Mouse (Mus musculus): ENCODE results near the gene Fam192a. TPM values are rescaled to one million over a fixed set of nuclear protein-coding genes. Genes with fewer than 3 reads are reported as not detected.

The Fam192a gene
- total and polyA plus RNA-seq, 2 experiments from 2014 or later = 17.4 to 30.4 TPM

GRCm38 (mm10) chr8:94641183-94641582, 39.4 kb upstream of the Fam192a start:
- 69% methylated on average over 2 of the region's 2 CpGs for WGBS
- Histone ChIP-seq H3K9me3 (replicated peaks; ENCODE audit: control insufficient read depth, low read length) (no peaks in the 10 kb centered on the region), H3K27me3 (ENCODE audit: control insufficient read depth, insufficient read depth, low read length) (no peaks in the 10 kb centered on the region), H3K4me2 (ENCODE audit: low read depth, low read length) (no peak overlapping the region), H3K4me1 (ENCODE audit: control insufficient read depth, insufficient read depth) (no peaks in the 10 kb centered on the region), H3K9ac (replicated peaks; ENCODE audit: low read depth, low read length) (no peak overlapping the region), H3K4me3 (ENCODE audit: low read depth, low read length) (no peak overlapping the region), H3K27ac (ENCODE audit: low read depth) (no peak overlapping the region), H3K36me3 (replicated peaks; ENCODE audit: control insufficient read depth, insufficient read depth, low read length) (peaks cover 89% of the 10 kb centered on the region)
- no peak for ATAC-seq (ENCODE audit: insufficient read depth, low read depth)
- no peak for DNase-seq (ENCODE audit: low spot score)
- TF ChIP-seq EP300 (IDR thresholded peaks at IDR 0.05; ENCODE audit: low read depth) = no peak
- no peak for TF ChIP-seq CTCF (IDR thresholded peaks at IDR 0.05; ENCODE audit: low read depth)

- Histone ChIP-seq H3K4me3 (ENCODE audit: low read depth, low read length) (no peak overlapping the region), H3K9me3 (replicated peaks; ENCODE audit: control insufficient read depth, low read length) (no peaks in the 10 kb centered on the region), H3K9ac (replicated peaks; ENCODE audit: low read depth, low read length) (no peak overlapping the region), H3K27ac (ENCODE audit: low read depth) (no peak overlapping the region), H3K27me3 (ENCODE audit: control insufficient read depth, insufficient read depth, low read length) (no peaks in the 10 kb centered on the region), H3K4me2 (ENCODE audit: low read depth, low read length) (no peak overlapping the region), H3K36me3 (replicated peaks; ENCODE audit: control insufficient read depth, insufficient read depth, low read length) (peaks cover 63% of the 10 kb centered on the region), H3K4me1 (ENCODE audit: control insufficient read depth, insufficient read depth) (no peaks in the 10 kb centered on the region)
- TF ChIP-seq EP300 (IDR thresholded peaks at IDR 0.05; ENCODE audit: low read depth) (no peak), CTCF (IDR thresholded peaks at IDR 0.05; ENCODE audit: low read depth) (no peak)
- ATAC-seq (ENCODE audit: insufficient read depth, low read depth) (no peak), DNase-seq (ENCODE audit: low spot score) (no peak)
Measured at GRCm38 (mm10) chr8:94634211-94634610, 32.4 kb upstream of the Fam192a start.

GRCm38 (mm10) chr8:94633564-94634194, 31.9 kb upstream of the Fam192a start:
- no peak overlapping the region for H3K4me3 ChIP-seq (ENCODE audit: low read depth, low read length)
- H3K27me3 ChIP-seq (ENCODE audit: control insufficient read depth, insufficient read depth, low read length) = no peaks in the 10 kb centered on the region
- H3K36me3 ChIP-seq (replicated peaks; ENCODE audit: control insufficient read depth, insufficient read depth, low read length) = peaks cover 59% of the 10 kb centered on the region
- H3K9ac ChIP-seq (replicated peaks; ENCODE audit: low read depth, low read length) = no peak overlapping the region
- no peaks in the 10 kb centered on the region for H3K4me1 ChIP-seq (ENCODE audit: control insufficient read depth, insufficient read depth)
- 68% methylated on average over 2 of the region's 2 CpGs for WGBS
- H3K9me3 ChIP-seq (replicated peaks; ENCODE audit: control insufficient read depth, low read length) = no peaks in the 10 kb centered on the region
- no peak overlapping the region for H3K4me2 ChIP-seq (ENCODE audit: low read depth, low read length)
- no peak for ATAC-seq (ENCODE audit: insufficient read depth, low read depth)
- DNase-seq (ENCODE audit: low spot score) = no peak
- no peak overlapping the region for H3K27ac ChIP-seq (ENCODE audit: low read depth)
- no peak for TF ChIP-seq EP300 (IDR thresholded peaks at IDR 0.05; ENCODE audit: low read depth)
- no peak for TF ChIP-seq CTCF (IDR thresholded peaks at IDR 0.05; ENCODE audit: low read depth)

GRCm38 (mm10) chr8:94624885-94625284, 23.1 kb upstream of the Fam192a start:
- no peak for ATAC-seq (ENCODE audit: insufficient read depth, low read depth)
- Histone ChIP-seq H3K4me1 (ENCODE audit: control insufficient read depth, insufficient read depth) (no peaks in the 10 kb centered on the region), H3K4me3 (ENCODE audit: low read depth, low read length) (no peak overlapping the region), H3K9me3 (replicated peaks; ENCODE audit: control insufficient read depth, low read length) (no peaks in the 10 kb centered on the region), H3K27ac (ENCODE audit: low read depth) (no peak overlapping the region), H3K4me2 (ENCODE audit: low read depth, low read length) (no peak overlapping the region), H3K9ac (replicated peaks; ENCODE audit: low read depth, low read length) (no peak overlapping the region), H3K36me3 (replicated peaks; ENCODE audit: control insufficient read depth, insufficient read depth, low read length) (peaks cover 9% of the 10 kb centered on the region), H3K27me3 (ENCODE audit: control insufficient read depth, insufficient read depth, low read length) (no peaks in the 10 kb centered on the region)
- TF ChIP-seq EP300 (IDR thresholded peaks at IDR 0.05; ENCODE audit: low read depth) = no peak
- TF ChIP-seq CTCF (IDR thresholded peaks at IDR 0.05; ENCODE audit: low read depth) = no peak
- WGBS = 88% methylated on average over 1 of the region's 1 CpGs
- DNase-seq (ENCODE audit: low spot score) = no peak

DNA sequence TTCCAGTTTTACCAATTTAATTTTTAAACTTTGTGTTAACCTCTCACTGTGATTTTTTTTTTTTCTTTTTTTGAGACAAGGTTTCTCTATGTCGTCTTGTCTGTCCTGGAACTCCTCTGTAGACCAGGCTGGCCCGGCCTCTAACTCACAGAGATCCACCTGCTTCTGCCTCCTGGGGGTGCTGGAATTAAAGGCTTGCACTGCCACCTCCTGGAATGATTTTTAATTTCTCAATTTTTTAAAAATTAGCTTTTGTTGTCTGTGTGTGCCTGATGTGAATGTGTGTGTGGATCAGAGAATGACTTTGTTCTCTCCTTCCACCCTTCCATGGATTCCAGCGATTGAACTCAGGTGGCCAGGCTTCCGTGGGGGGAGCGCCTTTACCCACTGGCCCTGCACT, 5.3 kb upstream of the Fam192a start:
- no peaks in the 10 kb centered on the region for H3K36me3 ChIP-seq (replicated peaks; ENCODE audit: control insufficient read depth, insufficient read depth, low read length)
- H3K4me3 ChIP-seq (ENCODE audit: low read depth, low read length) = no peak overlapping the region
- 89% methylated on average over 5 of the region's 5 CpGs for WGBS

DNA sequence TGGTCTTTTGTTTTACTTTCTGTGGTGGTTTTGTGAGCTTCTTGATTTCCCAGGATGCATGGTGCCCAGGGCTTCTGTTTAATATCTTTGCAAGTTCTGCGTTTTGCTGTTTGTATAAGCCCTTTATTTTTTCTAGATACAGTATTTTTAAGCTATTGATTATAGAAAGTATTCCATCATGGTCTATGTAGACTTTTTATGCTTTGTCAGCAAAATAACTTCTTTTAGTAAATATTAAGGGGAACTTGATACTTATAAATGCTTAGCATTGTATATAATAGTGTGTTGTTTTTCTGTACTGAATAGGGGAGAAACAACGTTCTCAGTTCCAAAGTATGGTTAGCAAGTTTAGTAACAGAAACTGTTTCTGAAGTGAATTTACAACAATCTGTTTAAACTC, 2.2 kb upstream of the Fam192a start:
- no peak overlapping the region for H3K4me3 ChIP-seq (ENCODE audit: low read depth, low read length)
- 76% methylated on average over 2 of the region's 2 CpGs for WGBS
- no peaks in the 10 kb centered on the region for H3K9me3 ChIP-seq (replicated peaks; ENCODE audit: control insufficient read depth, low read length)
- DNase-seq (ENCODE audit: low spot score) (no peak), ATAC-seq (ENCODE audit: insufficient read depth, low read depth) (no peak)
- H3K27ac ChIP-seq (ENCODE audit: low read depth) = no peak overlapping the region
- no peaks in the 10 kb centered on the region for H3K27me3 ChIP-seq (ENCODE audit: control insufficient read depth, insufficient read depth, low read length)
- H3K36me3 ChIP-seq (replicated peaks; ENCODE audit: control insufficient read depth, insufficient read depth, low read length) = no peaks in the 10 kb centered on the region
- H3K4me1 ChIP-seq (ENCODE audit: control insufficient read depth, insufficient read depth) = peaks cover 18% of the 10 kb centered on the region
- no peak overlapping the region for H3K4me2 ChIP-seq (ENCODE audit: low read depth, low read length)
- H3K9ac ChIP-seq (replicated peaks; ENCODE audit: low read depth, low read length) = no peak overlapping the region
- no peak for TF ChIP-seq CTCF (IDR thresholded peaks at IDR 0.05; ENCODE audit: low read depth)
- TF ChIP-seq EP300 (IDR thresholded peaks at IDR 0.05; ENCODE audit: low read depth) = no peak

More for the DNA sequence above, 5.3 kb upstream of the Fam192a start:
- no peak overlapping the region for H3K9ac ChIP-seq (replicated peaks; ENCODE audit: low read depth, low read length)
- H3K27me3 ChIP-seq (ENCODE audit: control insufficient read depth, insufficient read depth, low read length) = no peaks in the 10 kb centered on the region
- peaks cover 8% of the 10 kb centered on the region; the same call in 1 of the 2 replicates for H3K4me1 ChIP-seq (ENCODE audit: control insufficient read depth, insufficient read depth)
- ATAC-seq (ENCODE audit: insufficient read depth, low read depth) (no peak), DNase-seq (ENCODE audit: low spot score) (no peak)
- H3K27ac ChIP-seq (ENCODE audit: low read depth) = no peak overlapping the region
- H3K9me3 ChIP-seq (replicated peaks; ENCODE audit: control insufficient read depth, low read length) = no peaks in the 10 kb centered on the region
- no peak for TF ChIP-seq EP300 (IDR thresholded peaks at IDR 0.05; ENCODE audit: low read depth)
- H3K4me2 ChIP-seq (ENCODE audit: low read depth, low read length) = no peak overlapping the region
